Mouse (Mus musculus) midbrain, embryonic 12.5 days (tissue): Measurements from ENCODE around the gene Hkdc1. TPM values are rescaled to one million over a fixed set of nuclear protein-coding genes. Genes with fewer than 3 reads are reported as not detected.

Source experiments
- ATAC-seq: fragments of 200-750 bp; cut with Nextera tagmentation; 2 replicates; pipeline ENCODE4 v1.8.0; 2017; ENCODE audit warnings: low read depth, moderate TSS enrichment, moderate library complexity; ENCODE audit not compliant: low FRiP score
- H3K27ac ChIP-seq: fragments of 300-500 bp; sonication (generic); replicated peaks from 2 replicates; pipeline ENCODE4 v1.5.1; 2016; ENCODE audit warnings: mild to moderate bottlenecking
- H3K27me3 ChIP-seq: fragments of 300-500 bp; sonication (generic); 2 replicates; pipeline ENCODE4 v1.6.1; 2016; ENCODE audit warnings: mild to moderate bottlenecking
- H3K36me3 ChIP-seq: fragments of 300-500 bp; sonication (generic); 2 replicates; pipeline ENCODE4 v1.6.1; 2016
- H3K4me1 ChIP-seq: fragments of 300-500 bp; sonication (generic); 2 replicates; pipeline ENCODE4 v1.6.1; 2016
- H3K4me2 ChIP-seq: fragments of 300-500 bp; sonication (generic); replicated peaks from 2 replicates; pipeline ENCODE4 v1.6.1; 2016; ENCODE audit warnings: mild to moderate bottlenecking, moderate library complexity
- H3K4me3 ChIP-seq: fragments of 300-500 bp; sonication (generic); 2 replicates; pipeline ENCODE4 v1.5.1; 2016; ENCODE audit warnings: mild to moderate bottlenecking
- H3K9ac ChIP-seq: fragments of 300-500 bp; sonication (generic); replicated peaks from 2 replicates; pipeline ENCODE4 v1.6.1; 2016; ENCODE audit warnings: mild to moderate bottlenecking, moderate library complexity
- H3K9me3 ChIP-seq: fragments of 300-500 bp; sonication (generic); 2 replicates; pipeline ENCODE4 v1.6.1; 2016; ENCODE audit warnings: mild to moderate bottlenecking
- WGBS: fragments of 180-500 bp; shearing (Covaris S2); methylation state at CpG from one replicate; pipeline ENCODE4 v1.1.7; 2016; 5-methylcytosine and 5-hydroxymethylcytosine counted together
- polyA plus RNA-seq: library from polyadenylated mRNA; unstranded; fragments of >200 nt; fragmentation: Nextera tagmentation; extraction: Ambion mirVana; gene quantifications from 2 replicates; pipeline ENCODE4 v1.2.1, GENCODE M21; 2016

The Hkdc1 gene
- polyA plus RNA-seq, 1 experiment from 2014 or later, result 0.52 TPM

- peaks cover 38% of the 10 kb centered on the region for H3K4me1 ChIP-seq
- no peak overlapping the region for H3K4me2 ChIP-seq
- peaks cover 18% of the 10 kb centered on the region for H3K27me3 ChIP-seq
- no peaks in the 10 kb centered on the region for H3K36me3 ChIP-seq
- no peak overlapping the region for H3K9ac ChIP-seq
- no peaks in the 10 kb centered on the region for H3K9me3 ChIP-seq
- no peak overlapping the region for H3K4me3 ChIP-seq
- WGBS, result 28% methylated on average over 12 of the region's 12 CpGs
- no peak for ATAC-seq
- no peak overlapping the region for H3K27ac ChIP-seq
Measured at GRCm38 (mm10) chr10:62336601-62337578, 85.4 kb downstream of the Hkdc1 start.

- 21% methylated on average over 6 of the region's 6 CpGs for WGBS
- no peak for ATAC-seq
- Histone ChIP-seq H3K9ac (no peak overlapping the region), H3K4me1 (peaks cover 31% of the 10 kb centered on the region), H3K4me2 (no peak overlapping the region), H3K27ac (no peak overlapping the region), H3K9me3 (no peaks in the 10 kb centered on the region), H3K27me3 (peaks cover 18% of the 10 kb centered on the region), H3K4me3 (no peak overlapping the region), H3K36me3 (no peaks in the 10 kb centered on the region)
Measured at GRCm38 (mm10) chr10:62335423-62335776, 86.9 kb downstream of the Hkdc1 start.

GRCm38 (mm10) chr10:62334686-62335422 lies 87.4 kb downstream of the Hkdc1 start:
- no peaks in the 10 kb centered on the region for H3K36me3 ChIP-seq
- no peak for ATAC-seq
- no peak overlapping the region for H3K4me3 ChIP-seq
- H3K9ac ChIP-seq, result no peak overlapping the region
- H3K9me3 ChIP-seq, result no peaks in the 10 kb centered on the region
- no peak overlapping the region for H3K4me2 ChIP-seq
- peaks cover 18% of the 10 kb centered on the region for H3K27me3 ChIP-seq
- WGBS, result 39% methylated on average over 20 of the region's 20 CpGs
- no peak overlapping the region for H3K27ac ChIP-seq
- peaks cover 31% of the 10 kb centered on the region for H3K4me1 ChIP-seq

- H3K4me3 ChIP-seq, result no peak overlapping the region
- H3K27ac ChIP-seq, result no peak overlapping the region
- H3K27me3 ChIP-seq, result peaks cover 13% of the 10 kb centered on the region; the same call in 1 of the 2 replicates
- no peaks in the 10 kb centered on the region for H3K36me3 ChIP-seq
- no peaks in the 10 kb centered on the region for H3K9me3 ChIP-seq
- H3K4me1 ChIP-seq, result peaks cover 20% of the 10 kb centered on the region
- ATAC-seq, result no peak
- no peak overlapping the region for H3K4me2 ChIP-seq
- H3K9ac ChIP-seq, result no peak overlapping the region
- 76% methylated on average over 14 of the region's 14 CpGs for WGBS
Measured at GRCm38 (mm10) chr10:62333269-62333668, 89.0 kb downstream of the Hkdc1 start.

Other genes with a start within 250 kb of the Hkdc1 start
- gene Tspan15, start 191.2 kb downstream of the Hkdc1 start, polyA plus RNA-seq, result 11.7 and 12.5 TPM in 2 replicates
- gene Tacr2, start 170.1 kb downstream of the Hkdc1 start, polyA plus RNA-seq, result not detected in 2 replicates
- gene Hk1, start 42.6 kb downstream of the Hkdc1 start, polyA plus RNA-seq, result 40.6 and 44.5 TPM in 2 replicates
- gene 4930507D05Rik, start 27.0 kb upstream of the Hkdc1 start, polyA plus RNA-seq, result 1.1 and 1.3 TPM in 2 replicates
- 27.9 and 29.2 TPM in 2 replicates for gene Supv3l1, start 27.2 kb upstream of the Hkdc1 start, polyA plus RNA-seq
- 80.7 and 84.2 TPM in 2 replicates for gene Vps26a, start 64.3 kb upstream of the Hkdc1 start, polyA plus RNA-seq
- gene Srgn, start 105.0 kb upstream of the Hkdc1 start, polyA plus RNA-seq, result 6.1 and 6.6 TPM in 2 replicates
- 66.3 and 73.1 TPM in 2 replicates for gene Kif1bp, start 156.0 kb upstream of the Hkdc1 start, polyA plus RNA-seq
- gene Ddx21, start 179.8 kb upstream of the Hkdc1 start, polyA plus RNA-seq, result 27.4 and 29.2 TPM in 2 replicates
- gene Ddx50, start 228.7 kb upstream of the Hkdc1 start, polyA plus RNA-seq, result 122 and 137 TPM in 2 replicates